Mouse (Mus musculus) adrenal gland, adult 18-20 months (tissue): Measurements from ENCODE around the gene Ikbke. TPM values are rescaled to one million over a fixed set of nuclear protein-coding genes. Genes with fewer than 3 reads are reported as not detected.
"Not testable (repeated sequence)": the region's sequence is repeated elsewhere in the genome, so short reads cannot be mapped to it uniquely, and the experiment has no call there.

Source experiments
- DNase-seq, 2 experiments: peaks; one replicate each; pipeline ENCODE4 v3.0.0; 2021 to 2022; ENCODE audit warnings: low spot score in 2 of 2
- long read RNA-seq, 2 experiments: library from polyadenylated mRNA; stranded (forward); transcript quantifications; one replicate each; pipeline ENCODE4 v2.0.0; 2021
- total RNA-seq, 2 experiments: library from RNA; stranded (reverse); gene quantifications; 1 replicate in 1 of 2; 2 replicates in 1 of 2; pipeline ENCODE4 v1.2.3; 2021

Ikbke gene
- total RNA-seq, result 10 to 100 TPM; 11.9 to 16.1 TPM
- long read RNA-seq, experiment 1, transcript Ikbke-201 (22 exons, 3,251 nt), result major isoform, 6 of 12 reads
- long read RNA-seq, experiment 1, partial matches to known transcripts, result 0 of 12 reads
- long read RNA-seq, experiment 1, other reads (novel, unspliced or antisense), result 6 of 12 reads
- long read RNA-seq, experiment 2, transcript Ikbke-201 (22 exons, 3,251 nt), result major isoform, 6 of 22 reads
- long read RNA-seq, experiment 2, partial matches to known transcripts, result 10 of 22 reads
- long read RNA-seq, experiment 2, other reads (novel, unspliced or antisense), result 6 of 22 reads

GRCm38 (mm10) chr1:131279456-131279776, at the start of gene Ikbke:
TSS of gene Ikbke (minus strand) at chr1:131279606.
- DNase-seq, result no peak

GRCm38 (mm10) chr1:131329093-131329492, 49.7 kb upstream of the Ikbke start:
- DNase-seq, result not testable (repeated sequence)

DNA sequence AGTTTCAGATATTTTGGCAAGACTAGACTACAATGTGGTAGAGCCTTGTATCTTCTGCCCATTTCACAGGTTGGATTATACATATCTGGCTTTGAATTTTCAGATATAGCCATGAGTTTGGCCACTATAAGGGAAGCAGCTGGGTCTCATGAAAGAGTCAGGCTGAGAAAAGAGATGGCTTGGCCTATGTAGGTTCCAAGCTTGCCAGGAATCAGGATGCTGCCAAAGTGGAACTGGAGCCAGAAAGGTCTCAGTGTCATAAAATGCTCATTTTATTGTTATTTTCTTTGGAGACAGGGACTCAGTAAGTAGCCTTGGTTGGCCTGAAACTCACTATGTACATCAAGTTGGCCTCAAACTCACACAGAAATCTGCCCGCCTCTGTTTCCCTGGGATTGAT, 47.8 kb upstream of the Ikbke start:
- no peak for DNase-seq

GRCm38 (mm10) chr1:131324816-131325463, 45.5 kb upstream of the Ikbke start:
- no peak for DNase-seq

DNA sequence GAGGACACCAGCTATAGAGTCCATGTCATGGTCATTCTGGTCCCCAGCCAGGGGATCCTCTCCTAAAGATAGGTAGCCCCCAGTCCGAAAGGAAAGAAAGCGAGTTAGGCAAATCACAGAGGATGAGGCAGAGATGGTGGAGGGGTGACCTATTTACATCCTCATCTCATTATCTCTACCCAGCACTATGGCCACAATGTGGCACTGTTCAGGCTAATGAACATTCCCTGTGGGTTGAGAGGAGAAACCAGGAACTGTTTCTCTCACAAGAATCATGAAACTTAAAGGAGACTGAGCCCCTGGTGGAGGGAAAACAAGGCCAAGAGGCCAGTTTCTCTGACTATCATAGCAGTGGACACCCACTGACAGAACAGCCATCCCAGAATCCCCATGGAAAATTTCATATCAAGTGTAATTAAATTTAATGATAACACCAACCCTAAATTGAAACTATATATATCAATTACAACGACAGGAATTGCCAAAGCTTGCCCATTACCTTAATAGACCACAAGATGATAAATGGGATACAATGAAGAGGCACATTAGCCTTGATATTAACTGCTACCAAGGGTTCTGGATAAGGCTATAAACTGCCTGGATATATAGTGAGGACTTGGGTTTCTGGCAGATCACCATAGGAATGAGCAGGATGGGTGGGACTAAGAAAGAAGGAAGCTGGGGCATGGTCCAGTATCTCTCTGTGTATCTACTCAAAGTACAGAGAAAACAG, 40.4 kb upstream of the Ikbke start:
- no peak for DNase-seq

DNA sequence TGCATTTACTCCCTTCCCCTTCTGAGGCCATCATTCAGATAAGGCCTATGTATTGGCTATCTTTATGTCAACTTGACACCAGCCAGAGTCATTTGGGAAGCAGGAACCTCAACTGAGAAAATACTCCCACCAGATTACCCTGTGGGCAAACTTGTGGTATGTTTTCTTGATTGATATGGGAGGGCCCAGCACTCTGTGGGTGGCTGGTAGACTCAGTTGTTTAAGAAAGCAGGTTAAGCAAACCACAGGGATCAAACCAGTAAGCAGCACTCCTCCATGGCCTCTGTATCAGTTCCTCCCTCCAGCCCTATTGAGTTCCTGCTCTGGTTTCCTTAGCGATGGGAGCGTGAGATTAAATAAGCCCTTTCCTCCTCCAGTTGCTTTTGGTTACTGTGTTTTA, 39.0 kb upstream of the Ikbke start:
- DNase-seq, result no peak

- DNase-seq, result no peak
Measured at GRCm38 (mm10) chr1:131317625-131318024, 38.2 kb upstream of the Ikbke start.

DNA sequence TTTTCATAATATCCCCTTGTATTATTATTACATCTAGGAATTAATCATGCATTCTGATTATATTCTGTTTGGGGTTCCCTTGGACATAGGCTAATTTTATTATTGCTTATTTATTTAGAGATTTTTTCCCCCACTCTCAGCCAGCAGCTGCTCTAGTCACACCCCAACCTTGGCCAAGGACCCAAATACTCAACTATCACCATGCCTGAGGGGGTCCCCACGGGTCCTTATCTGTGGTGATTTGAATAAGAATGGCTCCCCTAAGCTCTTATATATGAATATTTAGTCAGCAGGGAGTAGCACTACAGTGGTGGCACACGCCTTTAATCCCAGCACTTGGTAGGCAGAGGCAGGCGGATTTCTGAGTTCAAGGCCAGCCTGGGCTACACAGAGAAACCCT, 31.9 kb upstream of the Ikbke start:
- DNase-seq, result no peak

- DNase-seq, result no peak
Measured at GRCm38 (mm10) chr1:131310237-131310818, 30.9 kb upstream of the Ikbke start.

DNA sequence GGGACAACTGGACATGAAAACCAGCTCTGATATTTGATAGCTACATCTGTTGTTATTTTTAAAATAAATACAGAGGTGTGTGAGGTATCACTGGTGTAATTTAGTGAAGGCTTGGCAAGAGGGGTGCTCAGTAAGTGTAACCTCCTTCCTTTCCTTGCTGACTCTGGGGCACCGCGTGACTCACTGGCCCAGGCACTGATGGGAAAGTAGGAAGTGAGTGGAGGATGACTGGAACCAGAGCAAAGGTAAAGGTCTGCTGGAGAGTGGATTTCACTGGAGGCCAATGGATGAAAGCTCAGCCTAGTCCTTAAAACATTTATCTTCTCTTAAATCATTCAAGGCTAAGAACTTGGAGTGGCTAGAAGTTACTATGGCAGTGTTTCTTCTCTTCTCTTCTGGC, 21.3 kb upstream of the Ikbke start:
- DNase-seq, result no peak

- DNase-seq, result no peak
Measured at GRCm38 (mm10) chr1:131299788-131300187, 20.4 kb upstream of the Ikbke start.

DNA sequence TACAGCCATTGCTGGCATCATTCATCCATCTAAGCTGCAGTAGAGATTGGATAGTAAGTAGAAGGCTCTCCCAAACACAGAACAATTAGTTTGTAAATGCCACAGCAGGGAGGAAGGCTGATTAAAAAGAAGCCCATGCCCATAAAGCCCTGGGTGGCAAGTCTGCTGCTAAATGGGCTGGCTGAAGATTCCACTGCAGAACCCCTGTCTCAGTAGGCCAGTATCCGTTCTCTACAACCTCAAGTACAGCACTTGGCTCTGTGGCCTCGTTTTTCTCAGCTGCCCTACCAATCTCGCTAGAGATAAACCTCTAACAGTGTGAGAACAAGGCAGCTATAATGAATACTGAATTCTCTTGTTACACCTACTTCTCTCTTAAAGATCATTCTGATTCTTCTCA, 19.8 kb upstream of the Ikbke start:
- no peak for DNase-seq

- no peak for DNase-seq
Measured at GRCm38 (mm10) chr1:131298171-131298570, 18.8 kb upstream of the Ikbke start.

- DNase-seq, result no peak
Measured at GRCm38 (mm10) chr1:131296726-131297125, 17.3 kb upstream of the Ikbke start.

GRCm38 (mm10) chr1:131295200-131295599, 15.8 kb upstream of the Ikbke start:
- DNase-seq, result no peak

DNA sequence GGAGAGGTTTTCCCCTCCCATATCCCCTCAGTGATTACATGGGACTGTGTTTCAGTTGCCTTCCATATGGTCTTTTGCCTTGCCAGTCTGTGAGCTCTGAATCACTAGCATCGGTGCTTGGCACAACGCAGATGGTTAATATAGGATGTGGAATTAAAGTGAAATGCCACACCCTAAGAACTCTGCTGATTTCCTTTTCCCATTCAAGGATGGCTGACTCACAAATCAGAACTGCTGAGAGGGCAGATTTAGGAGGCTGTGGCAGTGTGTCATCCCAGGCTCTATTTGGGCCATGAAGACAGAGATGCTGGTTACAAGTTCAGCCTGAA, 14.5 kb upstream of the Ikbke start:
- no peak for DNase-seq

- DNase-seq, result no peak
Measured at GRCm38 (mm10) chr1:131293221-131293921, 14.0 kb upstream of the Ikbke start.

DNA sequence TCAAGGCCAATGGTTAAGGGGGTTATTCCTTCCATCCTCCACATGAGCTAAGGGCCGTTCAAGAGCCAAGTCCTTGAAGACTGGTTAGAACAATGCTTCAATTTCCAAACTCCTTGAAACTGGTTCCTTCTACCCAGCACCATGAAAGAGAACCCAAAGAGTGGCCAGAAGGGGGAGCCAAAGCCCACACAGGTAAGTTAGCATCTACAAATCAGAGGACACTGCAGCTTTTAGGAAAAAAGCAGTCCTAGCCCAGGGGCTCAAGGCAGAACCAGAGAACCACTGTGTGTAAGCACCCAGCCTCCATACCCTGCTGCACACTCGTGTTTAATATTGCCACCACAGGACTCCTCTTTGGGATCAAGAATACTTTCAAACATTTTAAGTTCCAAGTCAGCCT, 11.2 kb upstream of the Ikbke start:
- peak; percentile 64 to 65 for DNase-seq

DNA sequence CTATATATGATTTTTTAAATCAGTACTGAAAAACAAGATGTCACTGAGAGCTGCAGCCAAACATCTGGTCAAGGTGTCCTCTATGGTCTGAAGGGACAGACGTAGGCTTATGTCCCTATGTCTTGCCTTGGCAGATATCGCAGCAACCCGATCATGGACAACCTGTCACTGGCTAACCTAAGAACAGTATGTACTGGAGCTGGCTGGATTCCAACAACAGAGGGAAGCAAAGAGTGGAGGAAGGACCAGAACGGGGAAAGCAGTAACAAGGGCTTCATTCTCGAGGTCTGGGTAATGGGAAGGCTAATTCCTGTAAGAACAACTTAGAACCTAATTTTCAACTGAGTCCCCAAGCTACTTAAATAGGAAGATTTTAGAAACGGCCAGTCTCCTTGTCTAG, 9.5 kb upstream of the Ikbke start:
- DNase-seq, result no peak

GRCm38 (mm10) chr1:131287267-131287666, 7.9 kb upstream of the Ikbke start:
- DNase-seq, result no peak

DNA sequence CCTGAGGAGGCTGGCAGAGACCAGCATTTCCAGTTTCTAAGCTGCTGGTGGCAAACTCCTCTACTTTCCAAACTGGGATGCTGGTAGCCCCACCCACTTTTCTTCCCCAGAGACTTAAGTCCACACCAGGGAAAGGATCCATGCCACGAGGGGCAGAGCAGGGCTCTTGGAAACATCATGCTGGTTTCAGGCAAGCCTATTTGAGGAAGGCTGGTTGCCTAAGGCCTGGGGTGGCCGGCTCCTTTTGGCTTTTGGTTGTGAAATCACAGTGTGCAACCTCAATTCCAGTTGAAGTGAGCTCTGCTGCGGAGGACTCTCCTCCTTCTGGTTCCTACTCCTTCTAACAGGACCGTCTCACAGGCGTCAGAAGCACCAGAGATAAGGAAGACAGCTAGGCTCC, 7.4 kb upstream of the Ikbke start:
- DNase-seq, result no peak

DNA sequence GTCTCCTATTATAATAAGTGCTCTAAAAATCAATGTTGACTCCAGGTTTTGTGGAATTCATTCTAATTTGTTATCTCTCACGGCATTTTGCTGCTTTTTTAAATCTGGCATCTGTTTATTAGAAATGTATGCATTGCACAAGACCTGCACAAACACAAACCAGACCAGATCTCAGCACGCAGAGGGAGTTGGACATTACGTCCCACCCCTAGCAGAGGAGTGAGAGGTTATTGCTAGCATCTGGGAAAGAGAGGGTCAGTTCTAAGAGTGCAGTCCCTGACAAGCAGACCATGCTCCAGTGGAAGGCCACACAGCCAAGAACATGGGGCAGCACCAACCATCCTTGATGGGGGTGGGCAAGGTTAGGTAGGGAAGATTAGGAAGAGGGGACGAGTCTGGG, 5.2 kb upstream of the Ikbke start:
- no peak for DNase-seq
